Mouse (Mus musculus) forebrain, embryonic 12.5 days (tissue): Measurements from ENCODE around the gene Tbca. TPM values are rescaled to one million over a fixed set of nuclear protein-coding genes. Genes with fewer than 3 reads are reported as not detected.

Source experiments
- ATAC-seq: fragments of 200-750 bp; cut with Nextera tagmentation; 2 replicates; pipeline ENCODE4 v1.8.0; 2017; ENCODE audit warnings: moderate TSS enrichment; ENCODE audit not compliant: low FRiP score
- H3K27ac ChIP-seq: fragments of 300-500 bp; sonication (generic); 2 replicates; pipeline ENCODE4 v1.5.1; 2016; ENCODE audit warnings: mild to moderate bottlenecking
- H3K27me3 ChIP-seq: fragments of 300-500 bp; sonication (generic); 2 replicates; pipeline ENCODE4 v1.6.1; 2016; ENCODE audit warnings: mild to moderate bottlenecking
- H3K36me3 ChIP-seq: fragments of 300-500 bp; sonication (generic); replicated peaks from 2 replicates; pipeline ENCODE4 v1.6.1; 2016; ENCODE audit warnings: mild to moderate bottlenecking
- H3K4me1 ChIP-seq: fragments of 300-500 bp; sonication (generic); 2 replicates; pipeline ENCODE4 v1.6.1; 2016
- H3K4me2 ChIP-seq: fragments of 300-500 bp; sonication (generic); 2 replicates; pipeline ENCODE4 v1.6.1; 2016; ENCODE audit warnings: mild to moderate bottlenecking, moderate library complexity
- H3K4me3 ChIP-seq: fragments of 300-500 bp; sonication (generic); replicated peaks from 2 replicates; pipeline ENCODE4 v1.5.1; 2016; ENCODE audit warnings: mild to moderate bottlenecking
- H3K9ac ChIP-seq: fragments of 300-500 bp; sonication (generic); 2 replicates; pipeline ENCODE4 v1.6.1; 2016; ENCODE audit warnings: mild to moderate bottlenecking
- H3K9me3 ChIP-seq: fragments of 300-500 bp; sonication (generic); 2 replicates; pipeline ENCODE4 v1.6.1; 2016
- WGBS: fragments of 180-500 bp; shearing (Covaris S2); methylation state at CpG from one replicate; pipeline ENCODE4 v1.1.7; 2016; 5-methylcytosine and 5-hydroxymethylcytosine counted together
- polyA plus RNA-seq: library from polyadenylated mRNA; unstranded; fragments of >200 nt; fragmentation: Nextera tagmentation; extraction: Ambion mirVana; gene quantifications from 2 replicates; pipeline ENCODE4 v1.2.1, GENCODE M21; 2016

The Tbca gene
- polyA plus RNA-seq, 1 experiment from 2014 or later: 249 TPM

GRCm38 (mm10) chr13:94883966-94884960 is 95.6 kb downstream of the Tbca start:
- Histone ChIP-seq H3K4me1 (peaks cover 27% of the 10 kb centered on the region), H3K9me3 (no peaks in the 10 kb centered on the region), H3K27ac (no peak overlapping the region), H3K4me3 (peak overlapping the region; percentile 44), H3K27me3 (peaks cover 83% of the 10 kb centered on the region), H3K4me2 (peak overlapping the region; percentile 75), H3K9ac (peak overlapping the region; percentile 55; the same call in 1 of the 2 replicates), H3K36me3 (no peaks in the 10 kb centered on the region)
- 0 out of 2 replicates have a peak, but pooled peaks have one; percentile 3 for ATAC-seq
- WGBS: 1% methylated on average over 36 of the region's 36 CpGs

GRCm38 (mm10) chr13:94885291-94886235 is 96.9 kb downstream of the Tbca start:
- H3K27me3 ChIP-seq: peaks cover 88% of the 10 kb centered on the region
- H3K4me3 ChIP-seq: peak overlapping the region; percentile 27
- peaks cover 27% of the 10 kb centered on the region for H3K4me1 ChIP-seq
- H3K9ac ChIP-seq: peak overlapping the region; percentile 27; the same call in 1 of the 2 replicates
- H3K9me3 ChIP-seq: no peaks in the 10 kb centered on the region
- peak overlapping the region; percentile 37 for H3K4me2 ChIP-seq
- ATAC-seq: 0 out of 2 replicates have a peak, but pooled peaks have one; percentile 21
- 2% methylated on average over 77 of the region's 81 CpGs for WGBS
- H3K27ac ChIP-seq: peak overlapping the region; percentile 53; the same call in 1 of the 2 replicates
- no peaks in the 10 kb centered on the region for H3K36me3 ChIP-seq

Other genes starting within 250 kb of the Tbca start
- gene Otp, start 86.7 kb downstream of the Tbca start, polyA plus RNA-seq: 6.0 and 7.1 TPM in 2 replicates
- gene Wdr41, start 187.4 kb downstream of the Tbca start, polyA plus RNA-seq: 23.5 and 24.0 TPM in 2 replicates